In the genomic region with DNA sequence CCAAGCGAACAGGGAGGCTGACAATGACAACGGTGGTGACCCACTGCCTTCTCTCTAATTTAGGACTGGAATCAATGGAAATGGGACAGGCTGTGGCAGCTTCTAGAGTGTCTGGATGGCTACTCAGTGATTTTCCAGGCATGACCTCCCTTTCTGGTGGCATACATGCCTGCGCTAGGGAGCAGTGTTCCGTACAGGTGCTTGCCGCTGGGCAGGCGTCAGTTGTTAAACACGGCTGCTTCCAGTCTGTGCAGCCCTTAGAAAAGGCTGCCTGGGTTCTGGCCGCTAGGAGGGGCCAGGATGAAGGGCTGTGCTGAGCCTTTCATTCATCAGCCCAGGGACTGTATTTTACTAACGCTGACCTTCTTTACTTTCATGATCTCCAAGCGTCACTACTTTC, we compare ENCODE assay signal across 17 mouse cellular contexts. TPM values are rescaled to one million over a fixed set of nuclear protein-coding genes. Genes with fewer than 3 reads are reported as not detected.
DNase-seq lines count a peak whose midpoint lies in the region; ATAC-seq and TF ChIP-seq lines count a peak whose summit lies in the region.
"Had no signal": no experiment of that assay in that cellular context is flagged by ENCODE, and none has a peak within 500 bp of the region (broad histone marks: within the 10 kb centered on the region; RNA-seq: fewer than 3 reads in every experiment).

No protein-coding gene starts in this region.

- peak; percentile 24 for DNase-seq in brain, adult 2 months (ENCODE audit: low read depth, low spot score)
- DNase-seq in kidney, postnatal 0 days (ENCODE audit: low spot score): peak; percentile 72
- DNase-seq in gastrocnemius, adult 18-20 months (ENCODE audit: low spot score): no peak
- no peak for DNase-seq in cerebellum, adult 11-12 months
- DNase-seq in frontal cortex, postnatal 14 days (ENCODE audit: low spot score in 2 of 2): no peak
- DNase-seq: adrenal gland, postnatal 10 days; liver, postnatal 0 days had no signal

- no peaks in the 10 kb centered on the region for H3K36me3 ChIP-seq in intestine, postnatal 0 days (ENCODE audit: control insufficient read depth, insufficient read depth)
- H3K36me3 ChIP-seq in intestine, embryonic 15.5 days: no peaks in the 10 kb centered on the region
- H3K36me3 ChIP-seq in E14TG2a.4 (ENCODE audit: insufficient read depth, low read length): peaks cover 20% of the 10 kb centered on the region
- H3K36me3 ChIP-seq in kidney, postnatal 0 days (ENCODE audit: insufficient read depth, low read length): 0 out of 2 replicates have a peak, but pooled peaks cover 5% of the 10 kb centered on the region

- H3K9ac ChIP-seq in intestine, postnatal 0 days (ENCODE audit: low read depth, low read length): no peak overlapping the region
- no peak overlapping the region for H3K9ac ChIP-seq in intestine, embryonic 15.5 days
- H3K9ac ChIP-seq in kidney, postnatal 0 days (ENCODE audit: low read depth, low read length): no peak overlapping the region
- H3K9ac ChIP-seq: liver, postnatal 0 days had no signal

- WGBS in intestine, postnatal 0 days: 76% methylated on average over 10 of the region's 10 CpGs
- 75% methylated on average over 10 of the region's 10 CpGs for WGBS in intestine, embryonic 15.5 days
- WGBS in kidney, postnatal 0 days: 31% methylated on average over 10 of the region's 10 CpGs

- no peaks in the 10 kb centered on the region for H3K4me1 ChIP-seq in intestine, postnatal 0 days (replicated peaks; ENCODE audit: control insufficient read depth, insufficient read depth, low read length)
- no peaks in the 10 kb centered on the region; the same call in 1 of the 2 replicates for H3K4me1 ChIP-seq in intestine, embryonic 15.5 days (replicated peaks)
- H3K4me1 ChIP-seq in E14TG2a.4 (replicated peaks; ENCODE audit: low read depth, low read length): peaks cover 3% of the 10 kb centered on the region
- H3K4me1 ChIP-seq in kidney, postnatal 0 days (replicated peaks; ENCODE audit: insufficient read depth, low read length): no peaks in the 10 kb centered on the region

- no peaks in the 10 kb centered on the region for H3K27me3 ChIP-seq in intestine, postnatal 0 days (replicated peaks; ENCODE audit: control insufficient read depth, insufficient read depth, low read length)
- H3K27me3 ChIP-seq in intestine, embryonic 15.5 days (replicated peaks): no peaks in the 10 kb centered on the region
- H3K27me3 ChIP-seq in E14TG2a.4 (ENCODE audit: insufficient read depth, low read length): no peaks in the 10 kb centered on the region
- H3K27me3 ChIP-seq in kidney, postnatal 0 days (ENCODE audit: insufficient read depth, low read length): no peaks in the 10 kb centered on the region
- H3K27me3 ChIP-seq: Patski had no signal

- no peak overlapping the region for H3K4me2 ChIP-seq in intestine, postnatal 0 days (replicated peaks; ENCODE audit: low read depth)
- H3K4me2 ChIP-seq in intestine, embryonic 15.5 days (replicated peaks): no peak overlapping the region
- 0 out of 2 replicates have a peak overlapping the region, but pooled peaks have one; percentile 19 for H3K4me2 ChIP-seq in kidney, postnatal 0 days (ENCODE audit: low read length)
- H3K4me2 ChIP-seq: midbrain, embryonic 11.5 days had no signal

- H3K27ac ChIP-seq in intestine, postnatal 0 days (ENCODE audit: low read depth, low read length): no peak overlapping the region
- H3K27ac ChIP-seq in intestine, embryonic 15.5 days: no peak overlapping the region
- H3K27ac ChIP-seq in kidney, postnatal 0 days: no peak overlapping the region

- ATAC-seq in intestine, postnatal 0 days: no peak
- no peak for ATAC-seq in intestine, embryonic 15.5 days
- peak; percentile 52 for ATAC-seq in kidney, postnatal 0 days (replicated peaks; ENCODE audit: low FRiP score, low read depth)
- ATAC-seq: intestine, embryonic 16.5 days; liver, postnatal 0 days; Patski had no signal

- H3K4me3 ChIP-seq in intestine, postnatal 0 days (ENCODE audit: low read depth, low read length): no peak overlapping the region
- no peak overlapping the region for H3K4me3 ChIP-seq in intestine, embryonic 15.5 days (replicated peaks)
- no peak overlapping the region for H3K4me3 ChIP-seq in E14TG2a.4 (replicated peaks; ENCODE audit: low read length)
- H3K4me3 ChIP-seq in kidney, postnatal 0 days (replicated peaks; ENCODE audit: low read depth, low read length): no peak overlapping the region

- no peaks in the 10 kb centered on the region for H3K9me3 ChIP-seq in intestine, postnatal 0 days (ENCODE audit: control insufficient read depth)
- H3K9me3 ChIP-seq in intestine, embryonic 15.5 days: no peaks in the 10 kb centered on the region
- no peaks in the 10 kb centered on the region for H3K9me3 ChIP-seq in E14TG2a.4 (ENCODE audit: low read length)
- H3K9me3 ChIP-seq in kidney, postnatal 0 days (replicated peaks; ENCODE audit: low read length): no peaks in the 10 kb centered on the region

- peak; percentile 7; the same call in 1 of the 2 replicates for TF ChIP-seq CTCF in intestine, postnatal 0 days (IDR thresholded peaks at IDR 0.05; ENCODE audit: low read depth)
- TF ChIP-seq CTCF in E14TG2a.4 (conservative IDR thresholded peaks at IDR 0.05; ENCODE audit: low read length): peak; percentile 7; the same call in 1 of the 2 replicates
- peak; percentile 62 for TF ChIP-seq CTCF in kidney, postnatal 0 days (IDR thresholded peaks at IDR 0.05; ENCODE audit: low read depth)

RNA-seq across cellular contexts. Expression of a gene that starts 26.0 kb away (rescaled TPM):
- 0.24 TPM in 1 of 2 replicates, not detected in the other for polyA plus RNA-seq in intestine, postnatal 0 days (2015; fragmentation: Nextera tagmentation; extraction: Ambion mirVana)
- polyA plus RNA-seq in intestine, embryonic 15.5 days (2015; fragmentation: Nextera tagmentation; extraction: Ambion mirVana): not detected in 2 replicates
- not detected in 2 replicates for polyA plus RNA-seq in kidney, postnatal 0 days (2015; fragmentation: Nextera tagmentation; extraction: Ambion mirVana)
- total RNA-seq in gastrocnemius, adult 18-20 months (2021): not detected
- total RNA-seq: adrenal gland, postnatal 10 days; granulocyte monocyte progenitor cell, adult 5-6 weeks; hematopoietic stem cell, adult 5-6 weeks; left cerebral cortex, postnatal 10 days had no signal
- polyA plus RNA-seq: midbrain, embryonic 11.5 days; Patski; urinary bladder, adult 2 months had no signal

Comparison
In these comparisons a context has a peak if more than half of its experiments do, and no peak if none do; other contexts are left out.
1. CTCF ChIP-seq: peak in every context shown above with its lines; median percentile 62 in kidney, postnatal 0 days; 7 in intestine, postnatal 0 days; 7 in E14TG2a.4.
2. DNase-seq: peak in brain, adult 2 months (single experiment) and kidney, postnatal 0 days (single experiment); none in gastrocnemius, adult 18-20 months (single experiment), cerebellum, adult 11-12 months (single experiment) and frontal cortex, postnatal 14 days (0 of 2).